In genomic region chr5:123130814-123131148, GRCm38 (mm10) we compare ENCODE assay signal across 27 mouse cellular contexts. TPM values are rescaled to one million over a fixed set of nuclear protein-coding genes. Genes with fewer than 3 reads are reported as not detected.
DNase-seq lines count a peak whose midpoint lies in the region; ATAC-seq and TF ChIP-seq lines count a peak whose summit lies in the region.
"Had no signal": no experiment of that assay in that cellular context is flagged by ENCODE, and none has a peak within 500 bp of the region (broad histone marks: within the 10 kb centered on the region; RNA-seq: fewer than 3 reads in every experiment).

No protein-coding gene starts in this region.

- no peak overlapping the region for H3K4me3 ChIP-seq in lung, postnatal 0 days (ENCODE audit: low read depth, low read length)
- peak overlapping the region; percentile 72 to 98 (median 79) for H3K4me3 ChIP-seq in CH12.LX (replicated peaks in 1 of 3; ENCODE audit: low read depth in 2 of 3, low read length in 2 of 3, poor library complexity in 1 of 3)
- no peak overlapping the region for H3K4me3 ChIP-seq in intestine, postnatal 0 days (ENCODE audit: low read depth, low read length)
- H3K4me3 ChIP-seq in forebrain, embryonic 14.5 days (ENCODE audit: low read depth, low read length), result no peak overlapping the region
- H3K4me3 ChIP-seq: forebrain, embryonic 10.5 days; heart, embryonic 15.5 days had no signal

- no peaks in the 10 kb centered on the region for H3K36me3 ChIP-seq in lung, postnatal 0 days (ENCODE audit: insufficient read depth, low read length)
- peaks cover 18 to 42% of the 10 kb centered on the region in 2 experiments for H3K36me3 ChIP-seq in CH12.LX (replicated peaks in 1 of 2; ENCODE audit: control insufficient read depth in 1 of 2, insufficient read depth in 1 of 2, low read length in 1 of 2)
- H3K36me3 ChIP-seq in intestine, postnatal 0 days (ENCODE audit: control insufficient read depth, insufficient read depth), result no peaks in the 10 kb centered on the region; the same call in 1 of the 2 replicates
- H3K36me3 ChIP-seq in forebrain, embryonic 14.5 days (ENCODE audit: control insufficient read depth, insufficient read depth, low read length), result peaks cover 78% of the 10 kb centered on the region
- H3K36me3 ChIP-seq: heart, embryonic 15.5 days had no signal

- peaks cover 47% of the 10 kb centered on the region for H3K79me2 ChIP-seq in CH12.LX (replicated peaks; ENCODE audit: control insufficient read depth, extremely low read depth, insufficient read depth, poor library complexity, severe bottlenecking)

- H3K27me3 ChIP-seq in lung, postnatal 0 days (replicated peaks; ENCODE audit: insufficient read depth, low read length), result no peaks in the 10 kb centered on the region
- no peaks in the 10 kb centered on the region for H3K27me3 ChIP-seq in CH12.LX (replicated peaks)
- no peaks in the 10 kb centered on the region for H3K27me3 ChIP-seq in intestine, postnatal 0 days (replicated peaks; ENCODE audit: control insufficient read depth, insufficient read depth, low read length)
- H3K27me3 ChIP-seq in forebrain, embryonic 14.5 days (replicated peaks; ENCODE audit: control insufficient read depth, insufficient read depth, low read length), result no peaks in the 10 kb centered on the region
- H3K27me3 ChIP-seq: heart, embryonic 15.5 days had no signal

- ATAC-seq in lung, postnatal 0 days, result no peak
- peak; percentile 70 for ATAC-seq in intestine, postnatal 0 days
- no peak for ATAC-seq in forebrain, embryonic 14.5 days
- ATAC-seq: activated CD4-positive, CD25-positive, alpha-beta regulatory T cell, adult 4 months; forebrain, postnatal 0 days; liver, postnatal 0 days; midbrain, embryonic 16.5 days had no signal

- TF ChIP-seq POLR2A in CH12.LX (IDR thresholded peaks at IDR 0.05; ENCODE audit: low read depth, low read length), result no peak

- dilution Hi-C loops in CH12.LX (cut with MboI; ENCODE audit: extremely low pct_ligation_motif_present, extremely low pct_unique_long_range_greater_than_20kb, low sequenced_read_pairs), result no loop called here

- in situ Hi-C loops in CH12.LX (cut with MboI; ENCODE audit: low pct_ligation_motif_present, low pct_unique_long_range_greater_than_20kb, low sequenced_read_pairs), result loop anchor here (5.0 kb wide), 1 partner anchor 68 kb away; no protein-coding TSS in a partner anchor

- no peak overlapping the region; the same call in 1 of the 2 replicates for H3K4me2 ChIP-seq in lung, postnatal 0 days (replicated peaks; ENCODE audit: low read depth, low read length)
- H3K4me2 ChIP-seq in CH12.LX (ENCODE audit: insufficient read depth, low read depth, poor library complexity, severe bottlenecking), result peak overlapping the region; percentile 87
- peak overlapping the region; percentile 81 for H3K4me2 ChIP-seq in intestine, postnatal 0 days (replicated peaks; ENCODE audit: low read depth)
- no peak overlapping the region for H3K4me2 ChIP-seq in forebrain, embryonic 14.5 days (ENCODE audit: low read length)
- H3K4me2 ChIP-seq: heart, embryonic 15.5 days had no signal

- peak; percentile 5 to 12 for DNase-seq in cerebellum, postnatal 25 days
- no peak for DNase-seq in cerebellum, postnatal 10 days
- no peak for DNase-seq in lung, postnatal 0 days (ENCODE audit: low spot score)
- DNase-seq in lung, adult 18-20 months, result no peak
- DNase-seq in CH12.LX (ENCODE audit: extremely low read depth), result no peak
- DNase-seq in forebrain, embryonic 14.5 days (ENCODE audit: low spot score), result no peak
- DNase-seq: adrenal gland, postnatal 10 days; cerebellum, adult 8-10 months; forebrain, postnatal 0 days; gastrocnemius, postnatal 14 days; heart, postnatal 36 days; kidney, adult 11 months; kidney, postnatal 4 days; liver; liver, postnatal 0 days; right cerebral cortex, postnatal 4 days had no signal

- peaks cover 23% of the 10 kb centered on the region for H3K4me1 ChIP-seq in lung, postnatal 0 days (ENCODE audit: insufficient read depth, low read depth, low read length)
- H3K4me1 ChIP-seq in CH12.LX (ENCODE audit: control insufficient read depth in 1 of 2, insufficient read depth in 2 of 2), result peaks cover 10 to 84% of the 10 kb centered on the region in 2 experiments
- H3K4me1 ChIP-seq in intestine, postnatal 0 days (replicated peaks; ENCODE audit: control insufficient read depth, insufficient read depth, low read length), result peaks cover 6% of the 10 kb centered on the region
- peaks cover 37% of the 10 kb centered on the region for H3K4me1 ChIP-seq in forebrain, embryonic 14.5 days (ENCODE audit: control insufficient read depth, insufficient read depth, low read length)

- no peak for TF ChIP-seq RAD21 in CH12.LX (IDR thresholded peaks at IDR 0.05; ENCODE audit: low read depth, low read length)

- H3K9me3 ChIP-seq in lung, postnatal 0 days (ENCODE audit: low read length), result no peaks in the 10 kb centered on the region
- no peaks in the 10 kb centered on the region for H3K9me3 ChIP-seq in CH12.LX (replicated peaks; ENCODE audit: low read length)
- H3K9me3 ChIP-seq in intestine, postnatal 0 days (ENCODE audit: control insufficient read depth), result no peaks in the 10 kb centered on the region
- no peaks in the 10 kb centered on the region for H3K9me3 ChIP-seq in forebrain, embryonic 14.5 days (replicated peaks; ENCODE audit: control insufficient read depth, low read length)
- H3K9me3 ChIP-seq: forebrain, embryonic 10.5 days; heart, embryonic 15.5 days; limb, embryonic 10.5 days had no signal

- no peak for TF ChIP-seq EP300 in lung, postnatal 0 days (IDR thresholded peaks at IDR 0.05)
- TF ChIP-seq EP300 in CH12.LX (IDR thresholded peaks at IDR 0.05; ENCODE audit: low read length), result no peak

- no peak overlapping the region for H3K9ac ChIP-seq in lung, postnatal 0 days (replicated peaks; ENCODE audit: low read depth)
- H3K9ac ChIP-seq in CH12.LX (ENCODE audit: insufficient read depth, low read depth), result peak overlapping the region; percentile 72
- H3K9ac ChIP-seq in intestine, postnatal 0 days (ENCODE audit: low read depth, low read length), result no peak overlapping the region
- H3K9ac ChIP-seq in forebrain, embryonic 14.5 days (ENCODE audit: low read length), result no peak overlapping the region
- H3K9ac ChIP-seq: heart, embryonic 15.5 days; liver, postnatal 0 days had no signal

- TF ChIP-seq CTCF in lung, postnatal 0 days (IDR thresholded peaks at IDR 0.05), result no peak
- no peak for TF ChIP-seq CTCF in CH12.LX (conservative IDR thresholded peaks at IDR 0.05 in 1 of 2, IDR thresholded peaks at IDR 0.05 in 1 of 2; ENCODE audit: low read depth in 2 of 2, low read length in 2 of 2)
- TF ChIP-seq CTCF in intestine, postnatal 0 days (IDR thresholded peaks at IDR 0.05; ENCODE audit: low read depth), result no peak

- WGBS in lung, postnatal 0 days, result 75% methylated on average over 5 of the region's 5 CpGs
- 50% methylated on average over 5 of the region's 5 CpGs for WGBS in intestine, postnatal 0 days
- WGBS in forebrain, embryonic 14.5 days, result 92% methylated on average over 5 of the region's 5 CpGs

- peak overlapping the region; percentile 8 for H3K27ac ChIP-seq in lung, postnatal 0 days (ENCODE audit: low read length)
- H3K27ac ChIP-seq in CH12.LX (ENCODE audit: insufficient read depth, low read depth), result peak overlapping the region; percentile 98; the same call in 1 of the 2 replicates
- H3K27ac ChIP-seq in intestine, postnatal 0 days (ENCODE audit: low read depth, low read length), result peak overlapping the region; percentile 50
- H3K27ac ChIP-seq in forebrain, embryonic 14.5 days (ENCODE audit: low read depth, low read length), result no peak overlapping the region
- H3K27ac ChIP-seq: forebrain, embryonic 10.5 days; heart, embryonic 15.5 days; hindbrain, embryonic 14.5 days; limb, embryonic 10.5 days had no signal

TF ChIP-seq in CH12.LX, 34 proteins besides CTCF, POLR2A, EP300 and RAD21 (continues in another document):
- TF ChIP-seq GABPA (IDR thresholded peaks at IDR 0.05; ENCODE audit: insufficient replicate concordance, low read depth, low read length) (no peak), NRF1 (IDR thresholded peaks at IDR 0.05; ENCODE audit: low read depth, low read length) (no peak), E2F4 (IDR thresholded peaks at IDR 0.05; ENCODE audit: insufficient replicate concordance, low read depth, low read length) (no peak), CHD2 (IDR thresholded peaks at IDR 0.05; ENCODE audit: low read length) (no peak), MXI1 (IDR thresholded peaks at IDR 0.05; ENCODE audit: low read depth, low read length) (no peak), SMC3 (IDR thresholded peaks at IDR 0.05; ENCODE audit: low read depth, low read length) (no peak), CHD1 (IDR thresholded peaks at IDR 0.05; ENCODE audit: low read depth, low read length) (no peak)

RNA-seq across cellular contexts. Expression of gene Rhof, which starts 1.7 kb away (rescaled TPM):
- polyA plus RNA-seq in lung, postnatal 0 days (2015; fragmentation: Nextera tagmentation; extraction: Ambion mirVana), result 12.4 and 16.8 TPM in 2 replicates
- 46.5 and 56.9 TPM in 2 replicates for total RNA-seq in CH12.LX (2012; rRNA removed)
- total RNA-seq in CH12.LX (2014; rRNA removed), result 32.6 and 33.6 TPM in 2 replicates
- polyA plus RNA-seq in CH12.LX (2012; ENCODE audit: insufficient read length, low read depth), result 38.2 and 45.4 TPM in 2 replicates
- polyA plus RNA-seq in intestine, postnatal 0 days (2015; fragmentation: Nextera tagmentation; extraction: Ambion mirVana), result 17.0 TPM in 2 replicates
- polyA plus RNA-seq in forebrain, embryonic 14.5 days (2014; fragmentation: Nextera tagmentation; extraction: Ambion mirVana), result 6.8 and 10.5 TPM in 2 replicates

RNA-seq across cellular contexts. Expression of gene Setd1b, which starts 11.2 kb away (rescaled TPM):
- 6.2 and 7.2 TPM in 2 replicates for polyA plus RNA-seq in lung, postnatal 0 days (2015; fragmentation: Nextera tagmentation; extraction: Ambion mirVana)
- total RNA-seq in CH12.LX (2012; rRNA removed) (2.3 and 2.6 TPM in 2 replicates), CH12.LX (2014; rRNA removed) (0.50 and 0.70 TPM in 2 replicates)
- 8.0 and 9.1 TPM in 2 replicates for polyA plus RNA-seq in CH12.LX (2012; ENCODE audit: insufficient read length, low read depth)
- polyA plus RNA-seq in intestine, postnatal 0 days (2015; fragmentation: Nextera tagmentation; extraction: Ambion mirVana), result 5.4 and 6.7 TPM in 2 replicates
- 8.6 and 11.6 TPM in 2 replicates for polyA plus RNA-seq in forebrain, embryonic 14.5 days (2014; fragmentation: Nextera tagmentation; extraction: Ambion mirVana)

RNA-seq across cellular contexts. Expression of gene Psmd9, which starts 38.4 kb away (rescaled TPM):
- polyA plus RNA-seq in lung, postnatal 0 days (2015; fragmentation: Nextera tagmentation; extraction: Ambion mirVana), result 61.3 and 62.0 TPM in 2 replicates
- 35.5 and 37.9 TPM in 2 replicates for total RNA-seq in CH12.LX (2012; rRNA removed)
- total RNA-seq in CH12.LX (2014; rRNA removed), result 28.6 and 30.8 TPM in 2 replicates
- 38.0 and 46.2 TPM in 2 replicates for polyA plus RNA-seq in CH12.LX (2012; ENCODE audit: insufficient read length, low read depth)
- polyA plus RNA-seq in intestine, postnatal 0 days (2015; fragmentation: Nextera tagmentation; extraction: Ambion mirVana), result 50.9 and 57.5 TPM in 2 replicates
- 52.5 and 63.5 TPM in 2 replicates for polyA plus RNA-seq in forebrain, embryonic 14.5 days (2014; fragmentation: Nextera tagmentation; extraction: Ambion mirVana)

RNA-seq across cellular contexts. Expression of gene Hpd, which starts 51.7 kb away (rescaled TPM):
- polyA plus RNA-seq in lung, postnatal 0 days (2015; fragmentation: Nextera tagmentation; extraction: Ambion mirVana), result 0.19 TPM in 1 of 2 replicates, not detected in the other
- total RNA-seq in CH12.LX (2012; rRNA removed), result not detected in 2 replicates
- total RNA-seq in CH12.LX (2014; rRNA removed), result 0.20 TPM in 1 of 2 replicates, not detected in the other
- not detected in 2 replicates for polyA plus RNA-seq in CH12.LX (2012; ENCODE audit: insufficient read length, low read depth)
- polyA plus RNA-seq in intestine, postnatal 0 days (2015; fragmentation: Nextera tagmentation; extraction: Ambion mirVana), result 3.9 and 4.7 TPM in 2 replicates
- not detected in 2 replicates for polyA plus RNA-seq in forebrain, embryonic 14.5 days (2014; fragmentation: Nextera tagmentation; extraction: Ambion mirVana)
- total RNA-seq: forebrain, postnatal 0 days; gastrocnemius, postnatal 14 days; heart, postnatal 36 days; left cerebral cortex, adult 8-10 months had no signal
- polyA plus RNA-seq: activated CD4-positive, CD25-positive, alpha-beta regulatory T cell, adult 4 months; embryonic facial prominence, embryonic 11.5 days; forebrain, postnatal 0 days; heart, embryonic 15.5 days; hindbrain, embryonic 14.5 days; limb, embryonic 10.5 days; midbrain, embryonic 16.5 days; neural tube, embryonic 14.5 days; thymus, postnatal 0 days had no signal

Comparison
In these comparisons a context has a peak if more than half of its experiments do, and no peak if none do; other contexts are left out.
1. DNase-seq: peak in cerebellum, postnatal 25 days (2 of 2); none in cerebellum, postnatal 10 days (0 of 2), lung, postnatal 0 days (single experiment), lung, adult 18-20 months (0 of 2), CH12.LX (single experiment) and forebrain, embryonic 14.5 days (single experiment).
2. H3K4me2 ChIP-seq: peak in CH12.LX (single experiment) and intestine, postnatal 0 days (single experiment); none in lung, postnatal 0 days (single experiment) and forebrain, embryonic 14.5 days (single experiment).
3. H3K4me3 ChIP-seq: peak in CH12.LX (3 of 3); none in lung, postnatal 0 days (single experiment), intestine, postnatal 0 days (single experiment) and forebrain, embryonic 14.5 days (single experiment).